Mouse (Mus musculus) CD4-positive helper T cell, adult 2 months (primary cell): Measurements from ENCODE around the gene Ablim1.

Experiments used
- DNase-seq: peaks from one replicate; pipeline ENCODE4 v3.0.0-alpha.2; 2012; ENCODE audit warnings: low read depth, missing footprints, low spot score

Gene Ablim1

DNA sequence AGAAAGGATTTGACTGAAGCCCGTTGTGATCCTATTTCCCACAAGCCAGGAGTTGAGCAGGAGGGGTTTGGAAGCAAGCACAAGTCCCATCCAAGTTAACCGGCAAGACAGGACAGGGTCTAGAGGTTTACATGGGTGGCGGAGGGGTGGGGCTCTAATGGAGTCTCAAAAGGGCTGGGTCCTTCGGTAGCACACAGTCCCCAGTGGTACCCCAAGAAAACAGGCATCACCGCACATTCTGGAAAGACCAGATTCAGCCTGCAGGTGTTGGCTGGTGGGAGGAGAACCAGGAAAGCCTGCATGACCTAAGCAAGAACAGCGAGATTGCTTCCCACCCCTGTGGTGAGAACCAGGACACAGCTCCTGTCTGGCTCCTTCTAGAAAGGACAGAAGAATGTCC is 186.7 kb downstream of the Ablim1 start:
- DNase-seq, result no peak

DNA sequence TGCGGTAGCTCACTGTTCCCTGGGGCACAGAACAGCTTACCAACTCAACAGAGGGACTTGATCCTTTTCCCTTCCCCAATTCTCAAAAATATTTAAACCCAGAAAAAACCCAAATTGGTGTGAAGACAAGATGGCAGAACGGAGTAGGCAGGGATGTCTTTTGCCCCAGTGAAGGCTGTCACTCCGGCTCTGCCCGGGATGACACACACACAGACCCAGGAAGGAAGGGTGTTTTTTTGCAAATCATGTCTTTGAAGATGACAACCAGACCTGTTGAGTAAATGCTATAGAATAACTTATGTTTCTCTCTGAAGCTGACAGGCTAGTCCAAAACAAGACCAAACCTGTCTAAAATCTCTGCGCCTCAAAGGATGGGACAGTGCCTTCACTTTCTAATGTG is 187.2 kb downstream of the Ablim1 start:
- DNase-seq, result peak; percentile 46

DNA sequence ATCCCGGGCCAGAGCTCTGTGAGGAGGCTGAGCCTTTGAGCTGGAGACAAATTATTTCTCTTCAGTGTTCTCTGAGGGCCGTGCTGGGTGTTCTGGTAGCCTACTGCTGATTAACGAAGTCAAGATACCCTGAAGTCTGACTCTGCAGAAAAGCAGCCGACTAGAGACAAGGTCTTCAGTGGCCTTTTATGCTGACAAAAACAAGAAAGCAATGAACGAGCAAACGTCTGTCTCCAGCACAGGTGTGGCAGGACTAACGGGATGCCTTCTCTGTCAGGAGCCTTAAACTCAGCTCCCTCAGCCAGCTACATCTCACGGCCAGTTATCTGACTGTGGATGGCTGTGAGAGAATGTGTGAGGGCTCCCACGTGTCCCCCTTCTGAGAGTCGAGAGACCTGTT is 187.8 kb downstream of the Ablim1 start:
- DNase-seq, result no peak

DNA sequence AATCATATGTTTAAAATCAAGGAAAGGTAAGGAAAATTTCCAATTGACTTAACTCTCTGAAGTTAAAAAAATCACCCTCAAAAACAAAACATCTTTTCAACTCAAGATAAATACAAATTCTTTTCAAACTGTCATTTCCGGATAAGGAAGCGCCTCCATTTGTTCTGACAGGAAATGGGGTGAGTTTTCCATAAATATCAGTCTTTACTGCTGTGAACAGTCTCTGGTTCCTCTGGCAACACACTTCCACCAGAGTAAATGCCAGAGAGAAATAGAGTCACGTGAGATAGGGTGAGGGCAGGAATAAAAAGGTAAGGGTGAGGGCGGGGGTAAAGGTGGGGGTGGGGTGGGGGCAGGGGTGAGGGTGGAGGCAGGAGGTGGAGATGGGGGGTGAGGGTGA is 189.8 kb downstream of the Ablim1 start:
- no peak for DNase-seq

DNA sequence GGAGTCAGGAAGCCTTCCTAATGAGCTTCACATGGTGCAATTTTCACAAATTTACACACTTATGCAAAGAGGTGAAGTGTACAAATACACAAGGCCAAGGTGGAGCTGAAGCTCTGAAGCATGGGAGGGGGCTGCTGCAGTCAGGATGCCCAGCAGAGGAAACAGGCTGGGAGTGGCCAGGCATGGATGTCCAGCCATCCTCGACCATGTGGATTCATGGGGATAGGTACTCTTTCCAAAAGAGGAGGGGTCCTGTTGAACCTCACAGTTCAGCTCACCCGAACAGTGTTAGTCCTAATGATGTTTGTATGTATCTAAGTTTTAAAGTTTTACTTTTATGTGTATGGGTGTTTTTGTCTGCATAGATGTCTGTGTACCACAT is 190.6 kb downstream of the Ablim1 start:
- DNase-seq, result no peak

DNA sequence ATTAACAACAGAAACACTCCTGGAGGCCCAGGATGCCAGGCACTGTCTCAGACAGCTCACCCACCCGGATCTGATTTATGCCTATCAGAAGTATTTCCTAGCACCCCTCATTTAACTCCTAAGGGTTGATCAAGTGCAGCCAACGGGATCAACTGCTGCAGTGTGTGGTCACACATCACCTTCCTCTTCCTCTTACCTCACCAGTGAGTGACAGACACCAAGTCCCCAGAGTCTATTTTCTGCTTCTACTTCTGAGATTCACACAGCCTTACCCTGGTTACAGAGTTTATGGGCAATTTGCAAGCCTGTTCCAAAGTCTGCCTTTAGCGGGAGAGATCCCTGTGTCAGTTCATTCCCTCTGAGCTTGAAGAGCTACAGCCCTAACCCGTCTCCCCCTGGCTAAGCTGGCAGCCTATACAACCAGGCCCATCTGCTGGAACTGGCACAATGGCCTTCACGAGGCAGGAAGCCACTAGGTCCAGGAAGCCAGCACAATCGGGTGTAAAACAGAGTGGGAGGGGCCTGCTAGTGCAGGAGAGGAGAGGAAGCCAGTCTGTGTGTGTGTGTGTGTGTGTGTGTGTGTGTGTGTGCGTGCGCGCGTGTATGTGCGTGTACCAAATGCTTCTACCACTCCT is 191.1 kb downstream of the Ablim1 start:
- peak; percentile 88 for DNase-seq

DNA sequence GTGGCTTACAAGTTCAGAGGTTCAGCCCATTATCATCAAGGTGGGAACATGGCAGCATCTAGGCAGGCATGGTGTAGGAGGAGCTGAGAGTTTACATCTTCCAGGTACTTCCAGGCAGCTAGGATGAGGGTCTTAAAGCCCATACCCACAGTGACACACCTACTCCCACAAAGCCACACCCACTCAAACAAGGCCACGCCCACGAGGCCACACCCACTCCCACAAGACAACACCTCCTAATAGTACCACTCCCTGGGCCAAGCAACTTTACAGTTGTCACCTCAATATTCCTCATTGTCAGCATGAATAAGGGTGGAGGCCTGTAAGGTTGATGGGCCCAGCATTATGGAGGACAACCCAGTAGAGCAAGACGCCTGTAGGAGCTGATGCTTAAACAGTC is 192.5 kb downstream of the Ablim1 start:
- no peak for DNase-seq

DNA sequence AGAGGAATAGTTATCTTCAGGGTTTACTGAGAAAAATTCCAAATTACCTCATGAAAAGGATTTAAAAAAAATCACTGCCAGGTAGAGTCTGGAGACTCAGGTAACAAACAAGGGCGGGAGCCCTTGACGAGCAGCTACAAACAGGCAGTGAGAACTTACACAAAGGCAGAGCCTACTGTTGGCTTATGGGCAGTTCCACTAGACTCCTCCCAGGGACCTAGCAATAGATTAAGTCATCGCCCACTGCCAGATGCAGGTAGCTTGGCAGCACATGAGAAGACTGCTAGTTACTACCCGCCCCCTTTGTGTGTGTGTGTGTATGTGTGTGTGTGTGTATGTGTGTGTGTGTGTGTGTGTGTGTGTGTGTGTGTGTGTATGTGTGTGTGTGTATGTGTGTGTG is 193.7 kb downstream of the Ablim1 start:
- DNase-seq, result peak; percentile 69

DNA sequence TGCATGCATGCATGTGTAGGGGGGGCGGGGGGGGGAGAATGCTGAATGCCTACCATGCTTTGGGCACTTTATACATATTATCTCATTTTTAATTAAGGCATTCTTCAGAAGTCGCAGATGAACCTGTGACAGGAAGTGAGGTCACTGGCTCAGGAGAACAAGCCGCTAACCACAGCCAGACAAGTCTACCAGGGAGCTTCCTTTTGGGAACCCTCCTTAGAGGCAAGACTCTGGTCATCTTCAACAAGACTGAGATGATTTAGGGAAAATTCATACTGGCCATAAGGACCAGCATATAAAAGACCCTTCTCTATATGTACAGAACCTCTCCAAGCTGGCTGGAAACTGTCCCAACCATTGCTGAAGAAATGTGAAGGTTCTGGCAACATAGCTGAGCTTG is 195.1 kb downstream of the Ablim1 start:
- DNase-seq, result peak; percentile 85

DNA sequence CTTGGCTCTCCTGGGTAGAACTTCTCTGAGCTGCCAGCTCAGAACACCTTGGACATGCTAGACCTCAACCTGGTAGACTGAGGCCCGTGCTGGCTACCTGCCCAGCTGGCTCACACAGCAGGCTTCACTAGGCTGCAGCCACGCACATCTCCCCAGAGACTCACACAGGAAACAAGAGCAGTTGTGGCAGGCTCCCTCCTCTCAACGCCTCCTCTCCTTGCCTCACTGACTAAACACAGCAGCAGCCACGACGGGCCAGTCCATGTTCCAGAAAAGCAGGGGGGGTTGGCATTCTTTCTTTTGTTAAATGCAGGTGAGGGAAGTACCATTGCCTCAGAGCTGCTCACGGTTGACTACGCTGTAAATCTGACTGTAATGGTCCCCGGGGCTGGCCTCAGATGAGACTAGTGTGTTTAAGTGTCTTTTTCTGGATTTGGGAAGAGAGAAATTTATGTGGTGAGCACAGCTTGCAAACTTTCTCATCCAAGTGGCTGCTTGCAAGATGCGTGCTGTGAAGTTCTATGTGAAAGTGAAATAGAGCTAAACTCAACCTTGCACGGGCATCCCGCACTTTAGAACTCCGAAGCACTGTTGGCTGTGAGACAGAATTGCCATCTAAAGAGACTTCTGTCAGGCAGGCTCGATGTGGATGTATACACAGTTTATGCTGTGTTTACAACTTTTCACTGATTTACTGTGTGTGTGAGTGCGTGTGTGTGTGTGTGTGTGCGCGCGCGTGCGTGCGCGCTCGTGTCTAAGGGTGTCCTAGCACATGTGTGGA is 195.7 kb downstream of the Ablim1 start:
- DNase-seq, result peak; percentile 93

DNA sequence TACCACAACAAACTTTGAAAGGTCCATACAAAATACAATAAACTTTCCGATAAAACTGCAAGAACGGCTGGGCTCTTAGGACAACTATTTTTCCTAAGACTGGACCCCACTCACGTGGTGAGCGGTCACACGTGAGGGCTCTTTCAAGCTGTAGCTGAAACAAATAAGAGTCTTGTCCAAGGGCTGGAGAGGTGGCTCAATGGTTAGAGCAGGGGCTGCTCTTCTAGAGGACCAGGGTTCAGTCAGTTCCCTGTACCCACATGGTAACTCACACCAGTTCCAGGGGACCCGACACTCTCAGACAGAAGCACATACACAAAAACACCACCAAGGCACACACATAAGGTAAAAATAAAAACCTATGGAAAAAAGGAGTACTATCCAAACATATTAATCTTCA is 197.0 kb downstream of the Ablim1 start:
- DNase-seq, result peak; percentile 42

DNA sequence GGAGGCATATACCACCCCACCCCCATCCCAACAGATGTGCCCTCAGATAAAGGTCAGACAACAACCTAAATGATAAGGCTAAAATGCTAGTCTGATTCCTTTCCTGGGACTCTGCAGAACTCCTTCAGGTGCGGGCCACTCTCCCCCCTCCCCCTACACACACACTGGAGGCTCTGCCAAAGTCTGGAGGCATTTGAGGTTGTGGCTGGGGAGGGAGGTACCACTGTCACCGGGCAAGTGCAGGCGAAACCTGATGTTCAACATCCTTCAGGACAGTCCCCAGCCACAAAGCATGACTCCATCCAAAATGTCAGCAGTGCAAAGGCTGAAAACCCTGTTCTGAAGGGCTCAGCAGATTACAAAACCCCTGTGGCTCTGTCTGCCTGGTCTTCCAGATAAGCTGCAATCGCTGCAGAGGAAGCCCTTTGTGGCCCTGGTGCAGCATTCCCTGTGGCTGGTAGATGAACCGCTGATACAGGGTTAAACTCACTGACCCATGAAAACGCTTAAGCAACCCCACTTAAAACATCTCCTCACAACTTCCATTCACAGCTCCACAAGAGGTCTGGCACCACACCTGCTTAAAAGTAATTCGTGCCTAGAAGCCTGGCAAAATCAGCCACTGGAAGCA is 197.7 kb downstream of the Ablim1 start:
- peak; percentile 80 for DNase-seq

DNA sequence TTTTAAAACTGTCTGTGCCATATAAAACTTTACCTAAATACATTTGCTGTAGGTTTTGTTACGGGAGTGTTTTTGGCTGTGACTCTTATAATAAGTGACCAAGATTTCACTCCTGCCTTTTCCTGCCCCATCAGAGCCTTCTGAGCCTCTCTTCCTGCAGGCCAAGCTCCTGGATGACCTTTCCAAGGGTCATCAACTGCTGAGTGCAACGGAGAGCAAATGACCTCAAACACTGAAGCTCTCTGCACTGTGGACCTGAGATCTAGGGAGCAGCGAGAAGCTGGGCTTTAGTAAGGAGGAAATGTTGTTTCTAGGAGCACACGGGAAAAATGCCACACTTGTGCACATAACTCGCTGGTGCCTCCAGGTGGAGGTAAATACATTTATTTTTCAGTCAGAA is 199.0 kb downstream of the Ablim1 start:
- DNase-seq, result no peak

DNA sequence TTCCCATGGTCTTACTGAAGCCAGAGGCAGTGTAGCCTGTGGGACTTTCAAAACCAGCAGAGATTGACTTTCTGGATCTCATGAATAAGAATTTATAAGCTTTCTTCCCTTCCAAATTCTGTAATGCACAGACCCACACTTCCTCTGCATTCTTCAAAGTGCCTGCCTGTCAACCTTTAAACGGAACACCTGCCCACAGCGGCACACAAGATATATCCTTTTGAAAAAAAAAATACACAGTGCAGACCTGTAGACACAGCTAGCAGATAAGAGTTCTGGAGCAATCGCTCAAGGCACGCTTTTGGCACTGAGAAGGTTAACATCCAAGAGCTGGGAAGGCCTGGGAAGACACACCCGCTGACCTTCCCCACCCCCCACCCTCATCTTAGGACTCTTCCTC is 199.8 kb downstream of the Ablim1 start:
- DNase-seq, result peak; percentile 72

DNA sequence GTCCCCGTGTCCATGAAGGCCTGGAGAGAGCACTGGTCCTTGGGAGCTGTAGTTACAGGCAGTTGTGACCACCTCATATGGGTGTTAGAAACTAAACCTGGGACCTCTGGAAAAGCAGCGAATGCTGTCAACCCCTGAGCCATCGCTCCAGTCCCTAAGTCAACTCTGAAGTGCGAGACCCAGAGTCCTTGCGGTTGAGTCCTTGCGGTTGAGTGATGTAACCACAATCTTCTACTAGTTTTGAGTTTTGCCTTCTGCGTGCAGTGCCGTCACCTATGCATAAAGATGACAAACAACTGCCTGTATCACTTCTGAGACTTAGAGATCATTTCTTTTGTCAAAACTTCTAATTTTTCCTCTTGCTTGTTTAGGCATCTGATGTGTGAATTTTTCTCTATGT is 200.7 kb downstream of the Ablim1 start:
- DNase-seq, result peak; percentile 83

DNA sequence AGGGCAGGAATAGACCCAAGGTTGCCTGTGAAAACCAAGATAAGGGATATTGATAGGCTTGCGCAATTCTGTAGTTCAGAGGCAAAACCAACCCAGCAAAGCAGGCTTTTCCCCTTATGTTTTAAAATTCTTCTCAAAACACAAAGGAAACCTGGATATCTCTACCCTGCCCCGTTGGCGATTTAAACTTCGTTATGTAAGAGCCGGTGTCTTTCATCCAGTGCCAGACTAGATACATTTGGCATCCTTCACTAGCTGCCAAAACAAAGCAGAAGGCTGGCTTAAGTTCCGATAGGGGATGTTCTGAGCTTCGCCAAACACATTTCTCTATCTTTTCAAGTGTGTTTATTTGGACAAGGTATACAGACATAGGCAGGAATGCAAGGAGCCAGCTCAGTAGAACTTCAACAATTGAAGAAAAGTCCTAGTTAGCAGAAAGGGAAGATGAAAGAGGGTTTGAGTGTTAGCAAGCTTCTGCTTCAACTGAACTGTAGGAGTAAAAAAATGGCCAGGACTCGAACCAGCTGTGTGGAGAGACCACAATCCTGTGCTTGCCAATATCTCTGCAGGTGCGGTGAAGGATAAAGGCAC is 201.8 kb downstream of the Ablim1 start:
- DNase-seq, result peak; percentile 87

DNA sequence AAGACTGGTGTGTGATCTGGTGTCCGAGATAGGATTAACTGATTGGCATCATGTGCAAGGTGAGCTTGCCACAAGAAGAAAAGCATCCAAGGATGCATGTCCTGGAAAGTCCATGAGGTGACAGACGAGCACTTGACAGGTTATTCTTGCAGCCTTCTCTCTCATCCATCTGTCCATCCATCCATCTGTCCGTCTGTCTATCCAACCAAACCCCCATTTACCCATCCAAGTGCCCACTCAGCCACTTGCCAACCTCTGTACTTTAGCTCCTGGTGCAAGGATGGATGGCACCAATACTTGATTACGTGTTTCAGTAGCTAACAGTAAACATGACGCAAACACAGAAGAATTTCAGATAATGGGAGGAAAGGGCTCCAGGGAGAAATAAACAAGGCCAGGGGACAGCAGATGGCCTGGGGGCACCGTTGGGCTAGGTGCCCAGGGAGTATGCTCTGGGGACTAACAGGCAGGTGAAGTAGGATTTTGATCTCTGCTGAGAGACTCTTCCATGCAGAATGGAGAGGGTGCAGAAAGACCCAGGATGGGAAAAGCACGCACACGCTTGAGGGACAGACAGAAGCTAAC is 202.4 kb downstream of the Ablim1 start:
- DNase-seq, result no peak

DNA sequence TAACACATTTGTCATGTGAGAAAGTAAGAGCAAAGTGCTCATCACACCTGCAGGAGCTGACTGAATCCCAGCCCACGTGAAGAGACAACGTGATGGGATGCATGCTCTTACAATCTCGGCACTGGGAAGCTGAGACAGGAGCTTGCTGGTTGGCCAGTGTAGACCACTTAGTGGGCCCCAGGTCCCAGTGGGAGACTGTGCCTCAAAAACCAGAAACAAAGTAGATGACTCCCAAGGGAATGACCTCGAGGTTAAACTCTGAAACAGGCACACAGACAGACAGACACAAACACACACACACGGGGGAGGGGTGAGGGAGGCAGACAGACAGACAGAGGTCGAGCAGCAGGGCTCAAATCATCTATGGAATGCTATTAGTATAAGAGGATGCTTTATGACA is 203.4 kb downstream of the Ablim1 start:
- no peak for DNase-seq

DNA sequence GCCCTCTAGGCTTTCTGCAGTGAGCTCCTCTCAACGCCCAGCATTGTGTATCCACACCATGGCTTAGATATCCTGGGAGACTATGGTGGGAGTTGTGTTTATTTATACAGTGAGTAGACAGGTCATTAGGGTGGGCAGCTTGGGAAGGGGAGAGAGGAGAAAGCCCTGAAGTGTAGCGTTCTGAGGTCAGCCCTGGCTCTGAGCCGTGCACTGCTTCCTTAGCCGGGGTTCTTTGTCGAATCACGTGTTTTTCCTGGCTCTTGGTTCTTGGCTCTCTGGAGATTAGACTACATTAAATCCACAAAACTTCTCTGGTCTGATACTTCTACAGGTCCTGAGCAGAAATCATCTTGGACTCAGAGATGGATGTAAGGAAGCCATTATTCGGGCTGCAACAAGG is 205.1 kb downstream of the Ablim1 start:
- DNase-seq, result no peak

DNA sequence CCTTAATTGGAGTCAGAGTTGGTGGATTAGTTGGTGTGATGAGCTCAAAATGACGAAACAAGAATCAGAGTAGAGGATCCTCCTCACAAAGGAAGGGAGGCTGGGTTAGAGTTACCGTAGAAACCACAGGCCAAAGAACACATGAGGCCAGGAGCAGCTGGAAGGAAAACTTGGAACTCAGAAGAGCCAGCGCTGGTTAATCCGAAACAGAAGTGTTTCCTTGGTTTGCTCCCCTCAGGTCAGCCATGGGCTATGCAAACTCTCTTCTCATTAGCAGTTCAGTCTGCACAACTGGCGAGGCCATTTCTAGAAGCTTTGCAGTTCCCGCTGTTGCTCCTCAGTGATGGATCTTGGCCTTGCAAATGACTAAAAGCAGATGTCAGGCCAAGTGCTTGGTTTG is 208.2 kb downstream of the Ablim1 start:
- no peak for DNase-seq

DNA sequence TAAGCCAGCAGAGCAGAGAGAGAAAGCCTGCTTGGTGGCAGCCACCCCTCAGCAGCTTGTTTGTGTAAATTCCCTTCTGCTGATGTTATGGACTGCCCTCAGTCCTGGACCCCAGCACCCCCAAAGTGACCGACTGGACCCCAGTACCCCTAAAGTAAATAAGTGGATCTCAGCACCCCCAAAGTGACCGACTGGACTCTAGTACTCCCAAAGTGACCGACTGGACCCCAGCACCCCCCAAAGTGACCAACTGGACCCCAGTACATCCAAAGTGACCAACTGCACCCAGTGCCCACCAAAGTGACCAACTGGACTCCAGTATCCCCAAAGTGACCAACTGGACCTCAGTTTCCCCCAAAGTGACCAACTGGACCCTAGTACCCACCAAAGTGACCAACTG is 208.7 kb downstream of the Ablim1 start:
- no peak for DNase-seq

DNA sequence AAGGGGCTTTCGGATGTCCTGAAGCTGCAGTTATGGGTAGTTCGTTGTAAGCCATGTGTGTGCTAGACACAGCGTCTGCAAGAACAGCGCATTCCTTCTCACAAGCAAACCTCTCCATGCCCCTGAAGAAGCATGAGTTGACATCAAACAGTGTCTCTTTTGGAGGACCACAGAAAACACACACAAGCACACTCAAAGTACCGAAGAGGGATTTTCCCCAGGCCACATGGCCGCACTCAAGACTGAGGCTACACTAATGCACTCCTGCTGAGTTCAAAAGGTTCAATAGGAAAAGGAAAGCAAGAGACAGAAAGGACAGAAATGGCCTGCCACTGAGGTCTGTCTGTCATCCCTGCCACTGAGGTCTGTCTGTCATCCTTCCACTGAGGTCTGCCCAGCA is 209.6 kb downstream of the Ablim1 start:
- DNase-seq, result no peak
